In the genomic region with DNA sequence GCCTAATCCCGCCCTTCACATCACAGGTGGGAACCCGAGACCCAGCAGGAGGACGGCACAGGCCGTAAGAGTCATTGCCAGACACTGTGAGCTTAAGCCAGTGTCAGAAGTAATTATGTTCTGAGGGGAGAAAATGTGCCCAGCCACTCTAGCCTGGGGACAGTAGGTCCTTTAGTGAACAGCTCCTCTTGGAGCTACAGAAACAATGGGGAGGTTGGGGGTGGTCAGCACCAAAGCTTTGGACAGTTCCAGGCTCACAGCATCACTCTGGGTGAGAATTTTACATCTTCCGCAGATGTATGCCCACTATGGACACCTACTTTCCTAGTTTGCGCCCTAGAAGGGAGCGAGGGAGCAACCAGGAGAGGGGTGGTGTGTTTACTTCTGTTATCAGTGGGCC, we compare ENCODE assay signal across 11 mouse cellular contexts.
DNase-seq lines count a peak whose midpoint lies in the region; ATAC-seq and TF ChIP-seq lines count a peak whose summit lies in the region.
"Had no signal": no experiment of that assay in that cellular context is flagged by ENCODE, and none has a peak within 500 bp of the region (broad histone marks: within the 10 kb centered on the region; RNA-seq: fewer than 3 reads in every experiment).

No protein-coding gene starts in this region.

- no peak for TF ChIP-seq EP300 in MEL (IDR thresholded peaks at IDR 0.05; ENCODE audit: low read depth in 1 of 2, low read length in 2 of 2)

- no peak overlapping the region for H3K9ac ChIP-seq in MEL (ENCODE audit: control insufficient read depth, low read depth, low read length, poor library complexity, severe bottlenecking)
- H3K9ac ChIP-seq in limb, embryonic 14.5 days (ENCODE audit: low read depth, low read length, severe bottlenecking) = no peak overlapping the region

- peak; percentile 21 for DNase-seq in kidney, postnatal 14 days
- DNase-seq in kidney, adult 18-20 months = no peak
- DNase-seq in MEL (ENCODE audit: low read depth, low spot score) (peak; percentile 10), ZHBTc4 (ENCODE audit: low read depth, low spot score) (peak; percentile 54)
- DNase-seq in limb, embryonic 14.5 days (ENCODE audit: low spot score) = peak; percentile 67
- no peak for DNase-seq in cerebellum, adult 9-10 months
- no peak for DNase-seq in T-cell, adult 2 months (ENCODE audit: low spot score)
- DNase-seq: gastrocnemius, postnatal 36 days; heart, postnatal 36 days; right cerebral cortex, postnatal 4 days had no signal

- no peaks in the 10 kb centered on the region for H3K36me3 ChIP-seq in MEL (ENCODE audit: control insufficient read depth in 1 of 2, insufficient read depth in 2 of 2, low read length in 2 of 2)
- no peaks in the 10 kb centered on the region for H3K36me3 ChIP-seq in limb, embryonic 14.5 days (ENCODE audit: control insufficient read depth, insufficient read depth, low read length)

- no peak overlapping the region for H3K27ac ChIP-seq in MEL (ENCODE audit: control insufficient read depth, low read depth, low read length)
- H3K27ac ChIP-seq in limb, embryonic 14.5 days (replicated peaks; ENCODE audit: low read depth, low read length) = no peak overlapping the region

- no peak for ATAC-seq in limb, embryonic 14.5 days (ENCODE audit: low FRiP score, low read depth)
- ATAC-seq: forebrain, embryonic 14.5 days had no signal

- no peak for TF ChIP-seq CTCF in MEL (IDR thresholded peaks at IDR 0.05 in 2 of 3, conservative IDR thresholded peaks at IDR 0.05 in 1 of 3; ENCODE audit: control insufficient read depth in 1 of 3, insufficient read depth in 1 of 3, low read depth in 2 of 3, low read length in 3 of 3, poor library complexity in 1 of 3, severe bottlenecking in 1 of 3)

- no peak overlapping the region for H3K4me3 ChIP-seq in MEL (ENCODE audit: control insufficient read depth in 1 of 2, insufficient read depth in 1 of 2, low read depth in 2 of 2, low read length in 2 of 2)
- H3K4me3 ChIP-seq in limb, embryonic 14.5 days (replicated peaks; ENCODE audit: low read length) = no peak overlapping the region

- no peak overlapping the region for H3K4me2 ChIP-seq in limb, embryonic 14.5 days (replicated peaks; ENCODE audit: low read depth, low read length, severe bottlenecking)

- H3K4me1 ChIP-seq in MEL (ENCODE audit: control insufficient read depth in 1 of 2, insufficient read depth in 2 of 2, low read length in 2 of 2) = no peaks in the 10 kb centered on the region
- no peaks in the 10 kb centered on the region for H3K4me1 ChIP-seq in limb, embryonic 14.5 days (ENCODE audit: control insufficient read depth, insufficient read depth, low read length)

- 25% methylated on average over 7 of the region's 7 CpGs for WGBS in limb, embryonic 14.5 days

- no peaks in the 10 kb centered on the region for H3K27me3 ChIP-seq in MEL (ENCODE audit: control insufficient read depth in 1 of 2, insufficient read depth in 2 of 2, low read length in 2 of 2)
- H3K27me3 ChIP-seq in limb, embryonic 14.5 days (ENCODE audit: control insufficient read depth, insufficient read depth, low read length) = no peaks in the 10 kb centered on the region

- no peak for TF ChIP-seq POLR2A in MEL (IDR thresholded peaks at IDR 0.05; ENCODE audit: control insufficient read depth in 1 of 2, insufficient read depth in 1 of 2, low read depth in 1 of 2, low read length in 2 of 2, poor library complexity in 1 of 2)
- no peak for TF ChIP-seq POLR2A in limb, embryonic 14.5 days (IDR thresholded peaks at IDR 0.05; ENCODE audit: borderline replicate concordance, extremely low read depth, insufficient read depth, insufficient read length)

- H3K79me2 ChIP-seq in MEL (ENCODE audit: control insufficient read depth, insufficient read depth, low read length, poor library complexity) = no peaks in the 10 kb centered on the region

- no peak for TF ChIP-seq RAD21 in MEL (IDR thresholded peaks at IDR 0.05; ENCODE audit: low read depth, low read length)

- H3K9me3 ChIP-seq in MEL (replicated peaks; ENCODE audit: insufficient read depth, low read length) = no peaks in the 10 kb centered on the region
- H3K9me3 ChIP-seq in limb, embryonic 14.5 days (ENCODE audit: control insufficient read depth, low read length) = no peaks in the 10 kb centered on the region

TF ChIP-seq in MEL, 35 proteins besides CTCF, POLR2A, EP300 and RAD21:
- no peak for TF ChIP-seq POLR2AphosphoS2 (IDR thresholded peaks at IDR 0.05; ENCODE audit: low read length)
- TF ChIP-seq NELFE (IDR thresholded peaks at IDR 0.05; ENCODE audit: low read depth, low read length) = no peak
- TF ChIP-seq MXI1 (IDR thresholded peaks at IDR 0.05; ENCODE audit: low read depth, low read length) = no peak
- TF ChIP-seq TAL1 (IDR thresholded peaks at IDR 0.05; ENCODE audit: low read length) = no peak
- no peak for TF ChIP-seq MEF2A (IDR thresholded peaks at IDR 0.05; ENCODE audit: extremely low read depth, insufficient replicate concordance, low read depth, low read length, poor library complexity, severe bottlenecking)
- TF ChIP-seq BHLHE40 (IDR thresholded peaks at IDR 0.05; ENCODE audit: borderline replicate concordance, low read depth, low read length) = no peak
- no peak for TF ChIP-seq CHD2 (IDR thresholded peaks at IDR 0.05; ENCODE audit: low read length)
- no peak for TF ChIP-seq NRF1 (IDR thresholded peaks at IDR 0.05; ENCODE audit: insufficient read depth, low read depth, low read length, poor library complexity, severe bottlenecking)
- no peak for TF ChIP-seq RCOR1 (IDR thresholded peaks at IDR 0.05; ENCODE audit: low read depth, low read length)
- no peak for TF ChIP-seq CHD1 (IDR thresholded peaks at IDR 0.05; ENCODE audit: low read depth, low read length)
- TF ChIP-seq HCFC1 (IDR thresholded peaks at IDR 0.05; ENCODE audit: low read depth, low read length) = no peak
- TF ChIP-seq SMC3 (IDR thresholded peaks at IDR 0.05; ENCODE audit: low read depth, low read length) = no peak
- no peak for TF ChIP-seq UBTF (IDR thresholded peaks at IDR 0.05; ENCODE audit: borderline replicate concordance, insufficient read depth, low read depth, low read length)

Comparison
In these comparisons a context has a peak if more than half of its experiments do, and no peak if none do; other contexts are left out.
1. DNase-seq: peak in kidney, postnatal 14 days (single experiment), MEL (single experiment), ZHBTc4 (single experiment) and limb, embryonic 14.5 days (single experiment); none in kidney, adult 18-20 months (single experiment), cerebellum, adult 9-10 months (single experiment) and T-cell, adult 2 months (single experiment).